Mouse (Mus musculus): ENCODE results near the gene Tex2. TPM values are rescaled to one million over a fixed set of nuclear protein-coding genes. Genes with fewer than 3 reads are reported as not detected.

Tex2 gene
- polyA plus RNA-seq, 1 experiment from 2014 or later, result 14.2 TPM

GRCm38 (mm10) chr11:106546081-106546480, 67.1 kb downstream of the Tex2 start:
- WGBS, result 79% methylated on average over 4 of the region's 4 CpGs
- H3K4me3 ChIP-seq (ENCODE audit: low read length), result no peak overlapping the region
- no peaks in the 10 kb centered on the region for H3K27me3 ChIP-seq (ENCODE audit: control insufficient read depth, insufficient read depth, low read length)
- peaks cover 7% of the 10 kb centered on the region for H3K4me1 ChIP-seq (ENCODE audit: control insufficient read depth, insufficient read depth, low read length)
- peaks cover 13% of the 10 kb centered on the region for H3K36me3 ChIP-seq (ENCODE audit: control insufficient read depth, insufficient read depth)
- H3K9me3 ChIP-seq (replicated peaks; ENCODE audit: control insufficient read depth, low read length), result no peaks in the 10 kb centered on the region
- H3K27ac ChIP-seq (ENCODE audit: low read length), result no peak overlapping the region
- H3K9ac ChIP-seq (ENCODE audit: low read length), result no peak overlapping the region
- no peak overlapping the region for H3K4me2 ChIP-seq (ENCODE audit: low read depth, low read length)
- ATAC-seq (replicated peaks; ENCODE audit: extremely low read depth, insufficient read depth, low FRiP score), result no peak

GRCm38 (mm10) chr11:106544916-106545315, 68.3 kb downstream of the Tex2 start:
- H3K4me3 ChIP-seq (ENCODE audit: low read length), result no peak overlapping the region
- peaks cover 13% of the 10 kb centered on the region for H3K36me3 ChIP-seq (ENCODE audit: control insufficient read depth, insufficient read depth)
- peaks cover 7% of the 10 kb centered on the region for H3K4me1 ChIP-seq (ENCODE audit: control insufficient read depth, insufficient read depth, low read length)
- no peak overlapping the region for H3K9ac ChIP-seq (ENCODE audit: low read length)
- H3K27me3 ChIP-seq (ENCODE audit: control insufficient read depth, insufficient read depth, low read length), result no peaks in the 10 kb centered on the region
- WGBS, result 82% methylated on average over 9 of the region's 9 CpGs
- H3K4me2 ChIP-seq (ENCODE audit: low read depth, low read length), result no peak overlapping the region
- no peak for ATAC-seq (replicated peaks; ENCODE audit: extremely low read depth, insufficient read depth, low FRiP score)
- H3K27ac ChIP-seq (ENCODE audit: low read length), result no peak overlapping the region
- no peaks in the 10 kb centered on the region for H3K9me3 ChIP-seq (replicated peaks; ENCODE audit: control insufficient read depth, low read length)

- Histone ChIP-seq H3K36me3 (ENCODE audit: control insufficient read depth, insufficient read depth) (peaks cover 13% of the 10 kb centered on the region), H3K4me3 (ENCODE audit: low read length) (no peak overlapping the region), H3K4me1 (ENCODE audit: control insufficient read depth, insufficient read depth, low read length) (peaks cover 7% of the 10 kb centered on the region), H3K27ac (ENCODE audit: low read length) (no peak overlapping the region), H3K27me3 (ENCODE audit: control insufficient read depth, insufficient read depth, low read length) (no peaks in the 10 kb centered on the region), H3K9ac (ENCODE audit: low read length) (no peak overlapping the region), H3K4me2 (ENCODE audit: low read depth, low read length) (no peak overlapping the region), H3K9me3 (replicated peaks; ENCODE audit: control insufficient read depth, low read length) (no peaks in the 10 kb centered on the region)
- ATAC-seq (replicated peaks; ENCODE audit: extremely low read depth, insufficient read depth, low FRiP score), result no peak
- WGBS, result 86% methylated on average over 11 of the region's 11 CpGs
Observed at GRCm38 (mm10) chr11:106544133-106544532, 69.1 kb downstream of the Tex2 start.

GRCm38 (mm10) chr11:106543006-106543405, 70.2 kb downstream of the Tex2 start:
- Histone ChIP-seq H3K4me3 (ENCODE audit: low read length) (no peak overlapping the region), H3K27me3 (ENCODE audit: control insufficient read depth, insufficient read depth, low read length) (no peaks in the 10 kb centered on the region), H3K27ac (ENCODE audit: low read length) (no peak overlapping the region), H3K4me2 (ENCODE audit: low read depth, low read length) (no peak overlapping the region), H3K4me1 (ENCODE audit: control insufficient read depth, insufficient read depth, low read length) (peaks cover 7% of the 10 kb centered on the region), H3K9ac (ENCODE audit: low read length) (no peak overlapping the region), H3K9me3 (replicated peaks; ENCODE audit: control insufficient read depth, low read length) (no peaks in the 10 kb centered on the region), H3K36me3 (ENCODE audit: control insufficient read depth, insufficient read depth) (peaks cover 13% of the 10 kb centered on the region)
- no peak for ATAC-seq (replicated peaks; ENCODE audit: extremely low read depth, insufficient read depth, low FRiP score)
- WGBS, result 92% methylated on average over 13 of the region's 13 CpGs

- H3K36me3 ChIP-seq (ENCODE audit: control insufficient read depth, insufficient read depth), result peaks cover 13% of the 10 kb centered on the region
Observed at GRCm38 (mm10) chr11:106542385-106542784, 70.8 kb downstream of the Tex2 start.

GRCm38 (mm10) chr11:106540506-106541268, 72.5 kb downstream of the Tex2 start:
- Histone ChIP-seq H3K4me1 (ENCODE audit: control insufficient read depth, insufficient read depth, low read length) (peaks cover 5% of the 10 kb centered on the region), H3K4me3 (ENCODE audit: low read length) (no peak overlapping the region), H3K27ac (ENCODE audit: low read length) (no peak overlapping the region), H3K9ac (ENCODE audit: low read length) (no peak overlapping the region), H3K9me3 (replicated peaks; ENCODE audit: control insufficient read depth, low read length) (no peaks in the 10 kb centered on the region), H3K4me2 (ENCODE audit: low read depth, low read length) (no peak overlapping the region), H3K36me3 (ENCODE audit: control insufficient read depth, insufficient read depth) (peaks cover 13% of the 10 kb centered on the region), H3K27me3 (ENCODE audit: control insufficient read depth, insufficient read depth, low read length) (no peaks in the 10 kb centered on the region)
- WGBS, result 78% methylated on average over 13 of the region's 13 CpGs
- ATAC-seq (replicated peaks; ENCODE audit: extremely low read depth, insufficient read depth, low FRiP score), result no peak

More at GRCm38 (mm10) chr11:106542385-106542784, 70.8 kb downstream of the Tex2 start:
- Histone ChIP-seq H3K4me3 (ENCODE audit: low read length) (no peak overlapping the region), H3K9ac (ENCODE audit: low read length) (no peak overlapping the region), H3K27ac (ENCODE audit: low read length) (no peak overlapping the region), H3K4me1 (ENCODE audit: control insufficient read depth, insufficient read depth, low read length) (peaks cover 7% of the 10 kb centered on the region), H3K4me2 (ENCODE audit: low read depth, low read length) (no peak overlapping the region), H3K27me3 (ENCODE audit: control insufficient read depth, insufficient read depth, low read length) (no peaks in the 10 kb centered on the region), H3K9me3 (replicated peaks; ENCODE audit: control insufficient read depth, low read length) (no peaks in the 10 kb centered on the region)
- ATAC-seq (replicated peaks; ENCODE audit: extremely low read depth, insufficient read depth, low FRiP score), result no peak

GRCm38 (mm10) chr11:106536253-106536912, 76.8 kb downstream of the Tex2 start:
- no peak overlapping the region for H3K4me2 ChIP-seq (ENCODE audit: low read depth, low read length)
- H3K4me1 ChIP-seq (ENCODE audit: control insufficient read depth, insufficient read depth, low read length), result peaks cover 4% of the 10 kb centered on the region; the same call in 1 of the 2 replicates
- H3K27me3 ChIP-seq (ENCODE audit: control insufficient read depth, insufficient read depth, low read length), result no peaks in the 10 kb centered on the region
- H3K36me3 ChIP-seq (ENCODE audit: control insufficient read depth, insufficient read depth), result peaks cover 7% of the 10 kb centered on the region
- 58% methylated on average over 11 of the region's 11 CpGs for WGBS
- no peak overlapping the region for H3K9ac ChIP-seq (ENCODE audit: low read length)
- no peak overlapping the region for H3K4me3 ChIP-seq (ENCODE audit: low read length)
- no peaks in the 10 kb centered on the region for H3K9me3 ChIP-seq (replicated peaks; ENCODE audit: control insufficient read depth, low read length)
- ATAC-seq (replicated peaks; ENCODE audit: extremely low read depth, insufficient read depth, low FRiP score), result peak; percentile 66
- H3K27ac ChIP-seq (ENCODE audit: low read length), result peak overlapping the region; percentile 66

- no peak for ATAC-seq (replicated peaks; ENCODE audit: extremely low read depth, insufficient read depth, low FRiP score)
- Histone ChIP-seq H3K9ac (ENCODE audit: low read length) (no peak overlapping the region), H3K4me1 (ENCODE audit: control insufficient read depth, insufficient read depth, low read length) (peaks cover 4% of the 10 kb centered on the region; the same call in 1 of the 2 replicates), H3K9me3 (replicated peaks; ENCODE audit: control insufficient read depth, low read length) (no peaks in the 10 kb centered on the region), H3K4me3 (ENCODE audit: low read length) (no peak overlapping the region), H3K27ac (ENCODE audit: low read length) (peak overlapping the region; percentile 66), H3K36me3 (ENCODE audit: control insufficient read depth, insufficient read depth) (peaks cover 7% of the 10 kb centered on the region), H3K4me2 (ENCODE audit: low read depth, low read length) (no peak overlapping the region), H3K27me3 (ENCODE audit: control insufficient read depth, insufficient read depth, low read length) (no peaks in the 10 kb centered on the region)
- WGBS, result 73% methylated on average over 9 of the region's 9 CpGs
Observed at GRCm38 (mm10) chr11:106535660-106536252, 77.5 kb downstream of the Tex2 start.

- no peak for ATAC-seq (replicated peaks; ENCODE audit: extremely low read depth, insufficient read depth, low FRiP score)
- H3K9me3 ChIP-seq (replicated peaks; ENCODE audit: control insufficient read depth, low read length), result no peaks in the 10 kb centered on the region
- no peaks in the 10 kb centered on the region for H3K27me3 ChIP-seq (ENCODE audit: control insufficient read depth, insufficient read depth, low read length)
- peaks cover 4% of the 10 kb centered on the region; the same call in 1 of the 2 replicates for H3K4me1 ChIP-seq (ENCODE audit: control insufficient read depth, insufficient read depth, low read length)
- no peak overlapping the region for H3K4me3 ChIP-seq (ENCODE audit: low read length)
- H3K4me2 ChIP-seq (ENCODE audit: low read depth, low read length), result no peak overlapping the region
- no peak overlapping the region for H3K9ac ChIP-seq (ENCODE audit: low read length)
- no peak overlapping the region for H3K27ac ChIP-seq (ENCODE audit: low read length)
- WGBS, result 84% methylated on average over 9 of the region's 9 CpGs
- H3K36me3 ChIP-seq (ENCODE audit: control insufficient read depth, insufficient read depth), result peaks cover 12% of the 10 kb centered on the region
Observed at GRCm38 (mm10) chr11:106532248-106532790, 80.9 kb downstream of the Tex2 start.
